Mouse (Mus musculus): ENCODE results near the gene Ankub1. TPM values are rescaled to one million over a fixed set of nuclear protein-coding genes. Genes with fewer than 3 reads are reported as not detected.

The Ankub1 gene
- total RNA-seq, 2 experiments from 2014 or later, result not detected

DNA sequence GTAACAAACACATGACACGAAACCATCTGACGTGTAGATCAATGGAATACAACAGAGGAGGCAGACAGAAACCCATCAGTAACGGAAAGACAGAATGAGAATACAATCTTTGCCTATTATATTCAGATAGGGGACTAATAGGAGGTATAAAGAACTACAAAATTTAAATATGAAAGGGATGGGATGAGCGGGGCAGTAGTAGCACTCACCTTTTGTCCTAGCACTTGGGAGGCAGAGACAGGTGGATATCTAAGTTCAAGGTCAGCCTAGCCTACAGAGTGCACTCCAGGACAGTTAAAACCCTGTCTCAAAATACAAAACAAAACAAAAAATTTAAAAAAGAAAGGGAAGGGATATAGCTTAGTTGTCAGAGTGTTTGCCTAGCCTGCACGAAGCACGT is 49.4 kb downstream of the Ankub1 start:
- no peak for DNase-seq (ENCODE audit: low spot score)

DNA sequence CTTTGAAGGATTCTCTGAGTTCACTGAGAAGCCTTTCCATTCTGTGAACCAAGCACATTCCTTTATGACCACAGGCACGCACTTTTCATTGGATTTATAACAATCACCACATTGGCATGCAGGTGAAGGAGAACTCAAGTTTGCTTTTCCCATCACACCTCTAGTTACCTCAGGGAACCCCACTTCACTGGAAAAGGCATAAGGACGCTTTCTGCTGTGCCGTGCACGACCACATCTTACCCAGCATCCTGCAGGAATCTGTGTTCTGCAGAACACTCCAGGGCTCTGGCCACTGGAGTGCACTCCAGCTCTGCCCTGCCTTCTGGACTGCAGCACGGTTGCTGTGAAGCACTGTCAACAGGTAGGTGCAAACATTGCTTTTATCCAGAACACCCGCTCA is 55.0 kb downstream of the Ankub1 start:
- DNase-seq (ENCODE audit: low spot score), result no peak

DNA sequence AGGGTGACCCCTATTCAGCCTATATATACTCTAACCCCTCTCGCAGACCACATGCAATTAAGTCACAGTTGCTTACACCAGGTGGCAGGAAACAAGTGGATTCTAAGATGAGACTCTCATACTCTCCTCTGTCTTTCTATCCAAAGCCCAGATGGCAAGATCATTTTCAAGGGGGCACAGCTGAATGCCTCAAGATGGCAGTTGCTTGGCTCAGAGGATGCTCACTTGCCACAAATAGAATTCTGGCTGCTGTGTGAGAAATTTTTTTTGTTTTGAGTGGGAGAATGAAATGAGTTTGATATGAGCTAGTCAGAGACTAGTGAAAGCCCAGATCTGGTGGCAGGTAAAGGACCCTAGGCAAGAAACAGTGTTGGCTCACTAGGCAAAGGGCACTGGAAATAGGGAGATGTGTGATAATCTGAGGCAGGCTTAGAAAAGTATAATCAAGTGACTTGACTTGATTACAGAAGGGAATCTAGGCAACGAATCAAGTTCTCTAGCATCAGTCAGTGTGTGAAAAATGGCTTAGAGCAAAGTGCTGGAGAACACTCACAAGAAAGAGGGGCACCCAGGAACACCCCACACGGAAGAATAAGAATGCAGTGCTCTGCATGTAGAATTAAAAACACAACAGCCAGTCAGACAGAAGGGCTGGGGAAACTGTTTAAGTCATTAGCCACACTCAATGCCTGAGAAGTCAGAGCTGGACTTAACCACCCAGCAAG is 57.7 kb downstream of the Ankub1 start:
- DNase-seq (ENCODE audit: low spot score), result no peak

DNA sequence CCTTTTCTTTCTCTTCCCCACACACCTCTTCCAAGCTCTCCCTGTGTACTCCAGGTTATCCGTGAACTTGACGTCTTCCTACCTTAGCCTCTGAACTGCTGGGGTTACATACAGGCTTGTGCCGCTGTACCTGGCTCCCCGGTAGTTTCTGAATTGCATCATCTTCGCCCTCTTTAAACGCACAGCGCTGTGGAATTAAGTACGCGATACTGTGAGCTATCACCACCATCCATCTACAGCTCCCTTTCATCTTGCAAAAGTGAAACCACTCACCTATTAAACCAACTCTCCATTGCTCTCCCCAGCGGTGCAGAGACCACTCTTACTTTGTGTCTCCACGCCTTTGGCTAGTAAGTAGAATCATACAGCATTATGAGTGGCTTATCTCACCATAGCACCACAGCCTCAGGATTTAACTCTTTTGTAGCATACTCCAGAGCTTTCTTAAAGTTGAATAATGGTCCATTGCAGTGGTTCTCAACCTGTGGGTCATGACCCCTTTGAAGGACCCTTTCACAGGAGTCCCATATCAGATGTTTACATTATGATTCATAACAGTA is 65.6 kb downstream of the Ankub1 start:
- DNase-seq (ENCODE audit: low spot score), result no peak

DNA sequence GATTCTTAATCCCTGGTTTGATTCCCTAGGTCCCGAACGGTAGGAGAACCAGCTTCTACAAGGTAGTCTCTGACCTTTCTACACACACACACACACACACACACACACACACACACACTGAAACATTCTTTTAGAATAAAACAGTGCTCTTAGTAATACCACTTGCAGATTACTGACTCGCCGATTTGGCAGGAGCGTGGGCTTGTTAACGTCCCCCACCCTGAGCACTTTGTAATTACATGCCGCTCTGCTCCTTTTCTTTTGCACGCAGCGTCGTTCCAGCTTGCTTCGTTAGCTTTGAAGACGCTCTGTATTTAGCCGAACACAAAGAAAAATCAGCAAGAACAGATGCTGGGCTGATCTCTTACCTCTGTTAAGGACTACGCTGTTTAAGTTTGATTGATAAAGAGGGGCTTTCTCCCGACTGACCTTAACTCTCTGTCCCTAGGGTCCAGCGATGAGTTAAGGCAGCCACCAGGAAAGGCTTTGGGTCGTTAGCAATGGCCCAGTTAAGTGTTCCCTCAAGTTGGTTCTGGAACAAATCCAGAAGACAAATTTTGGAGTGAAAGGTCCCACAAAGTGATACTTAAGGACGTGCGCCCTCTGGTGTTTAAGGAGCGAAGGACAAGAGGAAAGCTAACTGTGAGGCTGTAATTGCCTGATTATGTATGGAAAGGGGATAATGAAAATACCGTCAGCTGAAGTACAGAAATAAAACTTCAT is 67.2 kb downstream of the Ankub1 start:
- peak; percentile 73 for DNase-seq (ENCODE audit: low spot score)

DNA sequence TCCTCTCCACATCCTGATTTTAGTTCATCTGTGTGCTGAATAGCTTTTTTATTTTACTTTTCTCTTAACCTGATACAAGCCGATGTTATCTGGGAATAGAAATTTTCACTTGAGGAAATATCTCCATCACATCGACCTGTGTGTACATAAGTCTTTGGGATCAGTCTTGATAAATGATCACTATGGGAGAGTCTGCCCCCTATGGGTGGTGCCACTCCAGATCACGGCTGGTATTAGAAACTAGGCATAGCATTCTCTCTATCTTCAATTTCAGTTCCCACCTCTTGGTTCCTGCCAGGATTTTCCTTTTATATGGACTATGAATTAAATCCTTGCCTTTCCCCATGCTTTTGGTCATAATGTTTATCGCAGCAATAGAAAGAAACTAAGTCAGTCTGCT is 72.9 kb downstream of the Ankub1 start:
- DNase-seq (ENCODE audit: low spot score), result no peak

DNA sequence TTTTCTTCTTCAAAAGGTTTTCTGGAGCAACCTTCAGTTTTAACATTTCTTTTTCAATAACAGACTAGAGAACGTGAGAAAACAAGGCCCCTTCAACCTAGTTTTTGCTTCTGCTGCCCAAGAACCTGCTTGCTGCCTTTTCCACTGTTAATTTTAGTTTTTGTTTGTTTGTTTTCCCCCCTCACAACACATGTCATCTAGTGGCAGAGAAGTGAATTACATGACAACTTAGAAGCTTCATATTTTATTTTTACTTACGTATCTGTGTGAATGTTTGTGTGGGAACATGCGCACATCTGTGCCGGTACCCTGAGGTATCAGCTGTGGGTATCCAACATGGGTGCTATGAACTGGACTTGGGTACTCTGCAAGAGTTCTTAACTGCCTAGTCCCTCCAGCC is 76.9 kb downstream of the Ankub1 start:
- no peak for DNase-seq (ENCODE audit: low spot score)

DNA sequence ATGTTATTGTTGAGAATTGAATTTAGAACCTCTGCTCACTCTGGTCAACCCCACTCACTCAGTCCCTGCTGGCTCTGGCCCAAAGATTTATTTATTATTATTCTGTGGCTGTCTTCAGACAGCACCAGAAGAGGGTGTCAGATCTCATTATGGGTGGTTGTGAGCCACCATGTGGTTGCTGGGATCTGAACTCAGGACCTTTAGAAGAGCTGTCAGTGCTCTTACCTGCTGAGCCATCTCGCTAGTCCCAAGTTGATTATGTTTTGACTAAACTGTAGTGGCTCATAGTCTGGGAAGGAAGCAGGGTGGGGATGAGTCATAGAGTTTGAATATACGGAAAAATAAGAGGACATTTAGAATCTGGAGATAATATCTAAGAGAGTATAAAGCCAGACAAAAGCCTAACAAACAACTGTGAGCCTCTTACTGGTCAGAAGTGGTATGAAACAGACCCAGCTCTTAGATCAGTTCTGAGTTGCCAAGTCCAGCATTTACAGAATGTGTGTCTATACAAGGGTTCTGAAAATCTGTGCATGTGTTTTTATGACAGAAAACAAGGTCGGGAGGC is 80.1 kb downstream of the Ankub1 start:
- DNase-seq (ENCODE audit: low spot score), result no peak

DNA sequence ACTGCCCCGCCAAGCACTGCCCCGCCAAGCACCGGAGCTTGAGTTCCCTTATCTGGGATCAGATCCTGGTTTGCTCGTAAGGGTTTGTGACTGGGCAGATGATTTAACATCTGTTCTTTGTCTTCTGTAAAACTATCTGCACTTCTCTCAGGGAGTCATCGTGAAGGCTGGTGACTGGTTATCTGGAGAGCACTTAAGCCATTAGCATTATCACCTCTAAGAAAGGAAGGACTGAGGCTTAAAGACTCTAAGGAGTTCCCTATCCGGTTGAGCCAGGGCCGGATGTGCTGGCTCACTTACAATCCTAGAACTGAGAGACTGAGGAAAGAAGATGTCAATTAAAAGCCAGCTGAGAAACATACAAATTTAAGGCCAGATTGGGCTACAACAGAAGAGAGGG is 80.8 kb downstream of the Ankub1 start:
- DNase-seq (ENCODE audit: low spot score), result no peak

Small RNA genes lying within 50 kb of the gene (microRNA-seq; reads per million reads assigned to microRNA genes)
- gene Mir6377, result not detected

Other genes with a start within 250 kb of the Ankub1 start
- gene Wwtr1, start 116.9 kb downstream of the Ankub1 start, total RNA-seq (2021), result 10 to 100 TPM; 21.9 to 30.1 TPM
- gene Commd2, start 41.1 kb downstream of the Ankub1 start, total RNA-seq (2021), result 10 to 100 TPM; 11.1 to 12.9 TPM
- gene Rnf13, start 43.3 kb upstream of the Ankub1 start, total RNA-seq (2021), result 10 to 100 TPM; 34.8 to 41.5 TPM
- gene Pfn2, start 155.3 kb upstream of the Ankub1 start, total RNA-seq (2021), result 100 to 1,000 TPM; 189 to 190 TPM